Comparison of ENCODE assay signal across 9 mouse cellular contexts in genomic region chr5:115210380-115210779, GRCm38 (mm10). TPM values are rescaled to one million over a fixed set of nuclear protein-coding genes. Genes with fewer than 3 reads are reported as not detected.
DNase-seq lines count a peak whose midpoint lies in the region; ATAC-seq and TF ChIP-seq lines count a peak whose summit lies in the region.
"Had no signal": no experiment of that assay in that cellular context is flagged by ENCODE, and none has a peak within 500 bp of the region (broad histone marks: within the 10 kb centered on the region; RNA-seq: fewer than 3 reads in every experiment).

No protein-coding gene starts in this region.

- DNase-seq in cerebellum, adult 11 months, result peak; percentile 54
- no peak for DNase-seq in cerebellum, adult 9-11 months
- DNase-seq in left cerebral cortex, adult 2 months (ENCODE audit: extremely low spot score in 1 of 2, low spot score in 2 of 2), result no peak
- no peak for DNase-seq in left cerebral cortex, adult 11 months (ENCODE audit: low spot score)
- DNase-seq in naive thymus-derived CD4-positive, alpha-beta T cell, adult 2 months (ENCODE audit: low read depth), result peak; percentile 71
- DNase-seq in right cerebral cortex, postnatal 10 days (ENCODE audit: low spot score in 2 of 2), result no peak

- TF ChIP-seq POLR2A in bone marrow macrophage, adult 2 months (IDR thresholded peaks at IDR 0.05; ENCODE audit: borderline replicate concordance, low read depth, low read length), result no peak

- TF ChIP-seq CTCF in left cerebral cortex, adult 2 months (IDR thresholded peaks at IDR 0.05), result peak; percentile 61
- TF ChIP-seq CTCF in bone marrow macrophage, adult 2 months (IDR thresholded peaks at IDR 0.05; ENCODE audit: low read depth, low read length), result peak; percentile 75

- ATAC-seq in activated CD4-positive, CD25-positive, alpha-beta regulatory T cell, adult 4 months, result no peak

- no peak overlapping the region for H3K4me3 ChIP-seq in left cerebral cortex, adult 2 months
- no peak overlapping the region for H3K4me3 ChIP-seq in bone marrow macrophage, adult 2 months (ENCODE audit: insufficient read depth, low read length)
- H3K4me3 ChIP-seq: heart, embryonic 15.5 days had no signal

- intact Hi-C loops in left cerebral cortex, adult 2 months (cut with DNase I), result no loop called here

- H3K4me1 ChIP-seq in bone marrow macrophage, adult 2 months (ENCODE audit: control insufficient read depth, insufficient read depth, low read length), result no peaks in the 10 kb centered on the region

- H3K27ac ChIP-seq in left cerebral cortex, adult 2 months, result no peak overlapping the region
- no peak overlapping the region for H3K27ac ChIP-seq in bone marrow macrophage, adult 2 months (ENCODE audit: insufficient read depth, low read depth, low read length)
- H3K27ac ChIP-seq: heart, embryonic 15.5 days had no signal

RNA-seq across cellular contexts. Expression of gene Cabp1, which starts 16.2 kb away (rescaled TPM):
- 100 to 1,000 TPM; 319 to 335 TPM for total RNA-seq in left cerebral cortex, adult 2 months (2021)
- not detected in 2 replicates for polyA plus RNA-seq in bone marrow macrophage, adult 2 months (2012; ENCODE audit: insufficient read depth, insufficient read length, missing spikeins)
- under 1 TPM in 1 of 2 experiments, not detected in 1; 0.54 TPM for polyA plus RNA-seq in activated CD4-positive, CD25-positive, alpha-beta regulatory T cell, adult 4 months (2017; shearing (Covaris generic))

RNA-seq across cellular contexts. Expression of gene Pop5, which starts 25.3 kb away (rescaled TPM):
- 100 to 1,000 TPM; 116 to 117 TPM for total RNA-seq in left cerebral cortex, adult 2 months (2021)
- 38.3 and 54.2 TPM in 2 replicates for polyA plus RNA-seq in bone marrow macrophage, adult 2 months (2012; ENCODE audit: insufficient read depth, insufficient read length, missing spikeins)
- 100 to 1,000 TPM; 122 to 135 TPM for polyA plus RNA-seq in activated CD4-positive, CD25-positive, alpha-beta regulatory T cell, adult 4 months (2017; shearing (Covaris generic))

RNA-seq across cellular contexts. Expression of gene Mlec, which starts 52.4 kb away (rescaled TPM):
- total RNA-seq in left cerebral cortex, adult 2 months (2021), result 10 to 100 TPM; 87.8 to 89.8 TPM
- polyA plus RNA-seq in bone marrow macrophage, adult 2 months (2012; ENCODE audit: insufficient read depth, insufficient read length, missing spikeins), result 54.3 and 60.3 TPM in 2 replicates
- polyA plus RNA-seq in activated CD4-positive, CD25-positive, alpha-beta regulatory T cell, adult 4 months (2017; shearing (Covaris generic)), result 10 to 100 TPM; 26.8 to 37.1 TPM

Comparison
In these comparisons a context has a peak if more than half of its experiments do, and no peak if none do; other contexts are left out.
1. DNase-seq: peak in cerebellum, adult 11 months (single experiment) and naive thymus-derived CD4-positive, alpha-beta T cell, adult 2 months (single experiment); none in cerebellum, adult 9-11 months (single experiment), left cerebral cortex, adult 2 months (0 of 2), left cerebral cortex, adult 11 months (single experiment) and right cerebral cortex, postnatal 10 days (0 of 2).